Comparison of ENCODE assay signal across 21 mouse cellular contexts in the genomic region with DNA sequence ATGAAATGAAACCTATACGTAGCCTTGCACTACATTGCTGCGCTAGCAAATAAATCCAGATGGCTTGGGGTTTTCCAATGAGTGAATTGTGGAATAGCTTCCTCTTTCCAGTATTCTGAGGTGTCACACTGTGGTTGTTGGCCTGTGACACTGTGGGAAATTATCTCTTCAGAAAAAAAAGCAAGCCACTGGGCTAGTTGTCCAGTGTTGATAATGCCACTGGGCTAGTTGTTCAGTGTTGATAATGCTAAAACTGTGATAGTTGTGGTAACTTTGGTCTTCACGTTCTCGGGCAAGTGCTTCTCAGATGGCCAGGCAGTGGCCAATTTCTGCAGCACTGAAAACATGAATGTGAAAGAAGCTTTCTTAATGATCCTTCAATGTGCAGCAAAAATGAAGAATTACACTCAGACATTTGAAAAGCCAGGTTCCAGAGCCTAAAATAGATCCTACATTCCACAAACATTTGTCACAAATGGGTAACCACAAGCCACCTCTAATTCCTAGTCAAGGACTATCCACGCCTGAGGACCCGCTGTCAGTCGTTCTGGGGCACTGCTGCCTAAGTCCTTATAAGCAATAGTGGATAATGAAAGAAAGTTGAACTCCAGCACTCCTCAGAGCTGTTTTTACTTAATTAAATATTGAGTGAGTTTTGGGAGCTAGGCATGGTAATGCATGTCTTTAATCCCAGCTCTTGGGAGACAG.
A peak's percentile ranks its signal among the peaks of the same experiment; 100 is the strongest.
DNase-seq lines count a peak whose midpoint lies in the region; ATAC-seq and TF ChIP-seq lines count a peak whose summit lies in the region.
"Had no signal": no experiment of that assay in that cellular context is flagged by ENCODE, and none has a peak within 500 bp of the region (broad histone marks: within the 10 kb centered on the region; RNA-seq: fewer than 3 reads in every experiment).

No protein-coding gene starts in this region.

- WGBS in liver, embryonic 11.5 days = 43% methylated on average over 7 of the region's 7 CpGs
- 90% methylated on average over 7 of the region's 7 CpGs for WGBS in hindbrain, embryonic 12.5 days
- 91% methylated on average over 7 of the region's 7 CpGs for WGBS in forebrain, embryonic 15.5 days

- no peaks in the 10 kb centered on the region for H3K36me3 ChIP-seq in liver, embryonic 11.5 days (ENCODE audit: control insufficient read depth, insufficient read depth, low read length)
- H3K36me3 ChIP-seq in hindbrain, embryonic 12.5 days = no peaks in the 10 kb centered on the region
- H3K36me3 ChIP-seq in forebrain, embryonic 15.5 days = no peaks in the 10 kb centered on the region
- H3K36me3 ChIP-seq: embryonic facial prominence, embryonic 13.5 days; forebrain, embryonic 12.5 days; G1E had no signal

- H3K4me2 ChIP-seq in liver, embryonic 11.5 days = peak overlapping the region; percentile 48
- no peak overlapping the region for H3K4me2 ChIP-seq in hindbrain, embryonic 12.5 days (replicated peaks)
- H3K4me2 ChIP-seq in forebrain, embryonic 15.5 days (replicated peaks) = no peak overlapping the region
- H3K4me2 ChIP-seq: embryonic facial prominence, embryonic 13.5 days; forebrain, embryonic 12.5 days had no signal

- TF ChIP-seq CTCF in Patski (IDR thresholded peaks at IDR 0.05) = peak; percentile 6

- H3K27ac ChIP-seq in liver, embryonic 11.5 days (ENCODE audit: low read depth, low read length) = peak overlapping the region; percentile 49; the same call in 1 of the 2 replicates
- no peak overlapping the region for H3K27ac ChIP-seq in hindbrain, embryonic 12.5 days
- H3K27ac ChIP-seq in forebrain, embryonic 15.5 days (replicated peaks) = no peak overlapping the region
- H3K27ac ChIP-seq: embryonic facial prominence, embryonic 13.5 days; forebrain, embryonic 12.5 days; kidney, postnatal 0 days had no signal

- ATAC-seq in Patski = peak; percentile 85
- peak; percentile 68 for ATAC-seq in liver, embryonic 11.5 days (replicated peaks; ENCODE audit: low FRiP score)
- peak; percentile 45 for ATAC-seq in megakaryocyte-erythroid progenitor cell, adult 5-6 weeks (replicated peaks; ENCODE audit: low FRiP score, low TSS enrichment, poor library complexity, severe bottlenecking)
- ATAC-seq in hindbrain, embryonic 12.5 days (ENCODE audit: low FRiP score) = no peak
- no peak for ATAC-seq in forebrain, embryonic 15.5 days (replicated peaks)
- ATAC-seq: CD4-positive, CD25-positive, alpha-beta regulatory T cell, adult 4 months; hindbrain, embryonic 16.5 days; intestine, postnatal 0 days had no signal

- no peaks in the 10 kb centered on the region for H3K9me3 ChIP-seq in liver, embryonic 11.5 days (ENCODE audit: control insufficient read depth, low read length)
- no peaks in the 10 kb centered on the region for H3K9me3 ChIP-seq in hindbrain, embryonic 12.5 days (replicated peaks)
- H3K9me3 ChIP-seq in forebrain, embryonic 15.5 days = no peaks in the 10 kb centered on the region
- H3K9me3 ChIP-seq: embryonic facial prominence, embryonic 13.5 days; forebrain, embryonic 12.5 days; G1E had no signal

- in situ Hi-C loops in Patski (cut with MboI; ENCODE audit: low pct_unique_long_range_greater_than_20kb) = no loop called here

- H3K27me3 ChIP-seq in Patski = no peaks in the 10 kb centered on the region
- no peaks in the 10 kb centered on the region for H3K27me3 ChIP-seq in liver, embryonic 11.5 days (replicated peaks; ENCODE audit: control insufficient read depth, insufficient read depth, low read length)
- H3K27me3 ChIP-seq in hindbrain, embryonic 12.5 days = no peaks in the 10 kb centered on the region
- H3K27me3 ChIP-seq in forebrain, embryonic 15.5 days = no peaks in the 10 kb centered on the region
- H3K27me3 ChIP-seq: forebrain, embryonic 12.5 days had no signal

- POLR2A ChIA-PET in Patski (lab: Charles Lee) = interaction anchor here (0.8 kb wide), 1 partner anchor 8 kb away, joined by 9 read pairs; no protein-coding TSS in a partner anchor

- no peak overlapping the region for H3K9ac ChIP-seq in liver, embryonic 11.5 days (ENCODE audit: low read depth, low read length)
- no peak overlapping the region for H3K9ac ChIP-seq in hindbrain, embryonic 12.5 days
- H3K9ac ChIP-seq in forebrain, embryonic 15.5 days (replicated peaks) = no peak overlapping the region
- H3K9ac ChIP-seq: embryonic facial prominence, embryonic 13.5 days; forebrain, embryonic 12.5 days had no signal

- no peak overlapping the region for H3K4me3 ChIP-seq in liver, embryonic 11.5 days (ENCODE audit: low read depth, low read length)
- H3K4me3 ChIP-seq in hindbrain, embryonic 12.5 days = no peak overlapping the region
- no peak overlapping the region for H3K4me3 ChIP-seq in forebrain, embryonic 15.5 days
- H3K4me3 ChIP-seq: embryonic facial prominence, embryonic 13.5 days; forebrain, embryonic 12.5 days had no signal

- DNase-seq in spleen, adult 12 weeks (ENCODE audit: low spot score) = peak; percentile 6
- DNase-seq in spleen, adult 18-20 months = no peak
- DNase-seq in Patski (ENCODE audit: low read depth, low spot score) = peak; percentile 62
- no peak for DNase-seq in liver, embryonic 11.5 days (ENCODE audit: low spot score)
- DNase-seq: adrenal gland, postnatal 10 days; cerebellum, adult 18-20 months; gastrocnemius, postnatal 36 days; left cerebral cortex, postnatal 4 days; lung, adult 18-20 months; lung, postnatal 4 days; midbrain, embryonic 14.5 days had no signal

- H3K4me1 ChIP-seq in liver, embryonic 11.5 days (replicated peaks; ENCODE audit: control insufficient read depth, insufficient read depth, low read length) = peaks cover 30% of the 10 kb centered on the region
- no peaks in the 10 kb centered on the region for H3K4me1 ChIP-seq in hindbrain, embryonic 12.5 days
- 0 out of 2 replicates have a peak, but pooled peaks cover 2% of the 10 kb centered on the region for H3K4me1 ChIP-seq in forebrain, embryonic 15.5 days
- H3K4me1 ChIP-seq: forebrain, embryonic 12.5 days had no signal

- CTCF ChIA-PET in Patski (lab: Charles Lee) = interaction anchor here (0.7 to 1.2 kb wide), 3 partner anchors 9 to 692 kb away, joined by 3 to 5 read pairs (median 3); no protein-coding TSS in a partner anchor

Comparison
In these comparisons a context has a peak if more than half of its experiments do, and no peak if none do; other contexts are left out.
1. DNase-seq: peak in spleen, adult 12 weeks (single experiment) and Patski (single experiment); none in spleen, adult 18-20 months (0 of 2) and liver, embryonic 11.5 days (single experiment).
2. ATAC-seq: peak in Patski (single experiment), liver, embryonic 11.5 days (single experiment) and megakaryocyte-erythroid progenitor cell, adult 5-6 weeks (single experiment); none in hindbrain, embryonic 12.5 days (single experiment) and forebrain, embryonic 15.5 days (single experiment).